Mouse (Mus musculus) forebrain, embryonic 14.5 days (tissue): ENCODE measurements at regions not wholly inside any gene's neighbourhood (a gene's known extent, or its start where the extent isn't known, plus 50 kb on each side); places are given as distances from the start of the nearest gene placed in this dataset.

Experiments
- ATAC-seq: fragments of 200-750 bp; cut with Nextera tagmentation; 2 replicates; pipeline ENCODE4 v1.8.0; 2017; ENCODE audit warnings: mild to moderate bottlenecking, moderate library complexity
- DNase-seq: peaks from one replicate; pipeline ENCODE4 v3.0.0-alpha.2; 2015; ENCODE audit warnings: low spot score
- H3K27ac ChIP-seq: fragments of 300-500 bp; sonication (generic); 2 replicates; pipeline ENCODE4 v1.5.1; 2014; ENCODE audit warnings: low read depth, mild to moderate bottlenecking, control low read depth, low read length, moderate library complexity
- H3K27me3 ChIP-seq: fragments of 300-500 bp; sonication (generic); replicated peaks from 2 replicates; pipeline ENCODE4 v1.6.1; 2014; ENCODE audit warnings: low read length, control low read depth, mixed read lengths; ENCODE audit not compliant: control insufficient read depth, insufficient read depth
- H3K36me3 ChIP-seq: fragments of 300-500 bp; sonication (generic); 2 replicates; pipeline ENCODE4 v1.6.1; 2014; ENCODE audit warnings: low read length, control low read depth; ENCODE audit not compliant: control insufficient read depth, insufficient read depth
- H3K4me1 ChIP-seq: fragments of 300-500 bp; sonication (generic); 2 replicates; pipeline ENCODE4 v1.6.1; 2014; ENCODE audit warnings: antibody characterized with exemption, low read length, control low read depth; ENCODE audit not compliant: control insufficient read depth, insufficient read depth
- H3K4me2 ChIP-seq: fragments of 300-500 bp; sonication (generic); 2 replicates; pipeline ENCODE4 v1.6.1; 2014; ENCODE audit warnings: mild to moderate bottlenecking, control low read depth, low read length
- H3K4me3 ChIP-seq: fragments of 300-500 bp; sonication (generic); 2 replicates; pipeline ENCODE4 v1.5.1; 2014; ENCODE audit warnings: low read depth, low read length, control low read depth
- H3K9ac ChIP-seq: fragments of 300-500 bp; sonication (generic); 2 replicates; pipeline ENCODE4 v1.6.1; 2014; ENCODE audit warnings: mild to moderate bottlenecking, low read length, control low read depth, moderate library complexity
- H3K9me3 ChIP-seq: fragments of 300-500 bp; sonication (generic); replicated peaks from 2 replicates; pipeline ENCODE4 v1.6.1; 2016; ENCODE audit warnings: low read length, control low read depth, mixed read lengths; ENCODE audit not compliant: control insufficient read depth
- WGBS: fragments of 180-500 bp; shearing (Covaris S2); extraction: QIAGEN DNeasy Blood & Tissue Kit; methylation state at CpG from one replicate; pipeline ENCODE4 v1.1.7; 2014; 5-methylcytosine and 5-hydroxymethylcytosine counted together

GRCm38 (mm10) chrX:68313486-68313885 lies 364.9 kb upstream of the Fmr1 start:
- H3K27me3 ChIP-seq: no peaks in the 10 kb centered on the region
- H3K27ac ChIP-seq: no peak overlapping the region
- H3K4me1 ChIP-seq: no peaks in the 10 kb centered on the region
- H3K9me3 ChIP-seq: no peaks in the 10 kb centered on the region
- H3K9ac ChIP-seq: no peak overlapping the region
- DNase-seq: peak; percentile 92
- H3K4me3 ChIP-seq: no peak overlapping the region
- H3K4me2 ChIP-seq: no peak overlapping the region
- no peaks in the 10 kb centered on the region for H3K36me3 ChIP-seq
- 21% methylated on average over 7 of the region's 7 CpGs for WGBS
- ATAC-seq: peak; percentile 86; the same call in 1 of the 2 replicates
